Mouse (Mus musculus): ENCODE measurements at regions not wholly inside any gene's neighbourhood (a gene's known extent, or its start where the extent isn't known, plus 50 kb on each side); places are given as distances from the start of the nearest gene placed in this dataset.

- in situ Hi-C loops (cut with MboI; ENCODE audit: unreplicated experiment in 2 of 2): loop anchor here (5.0 to 25.0 kb wide), 4 partner anchors 1356 to 1578 kb away; no protein-coding TSS in a partner anchor
These were observed 442.1 kb downstream of the Etnk1 start for GRCm38 (mm10) chr6:143609100-143609499.

GRCm38 (mm10) chr6:143612966-143613365 lies 445.9 kb downstream of the Etnk1 start:
- in situ Hi-C loops (cut with MboI; ENCODE audit: unreplicated experiment in 2 of 2): loop anchor here in 1 of 2 experiments (25.0 kb wide), 1 partner anchor 1574 kb away; no protein-coding TSS in a partner anchor

- in situ Hi-C loops (cut with MboI; ENCODE audit: unreplicated experiment in 2 of 2): loop anchor here in 1 of 2 experiments (25.0 kb wide), 1 partner anchor 1573 kb away; no protein-coding TSS in a partner anchor
These were observed 447.5 kb downstream of the Etnk1 start for GRCm38 (mm10) chr6:143614431-143614987.

GRCm38 (mm10) chr6:143615361-143615760 lies 448.3 kb downstream of the Etnk1 start:
- in situ Hi-C loops (cut with MboI; ENCODE audit: unreplicated experiment in 2 of 2): loop anchor here in 1 of 2 experiments (25.0 kb wide), 1 partner anchor 1572 kb away; no protein-coding TSS in a partner anchor

GRCm38 (mm10) chr6:143616386-143616785 lies 449.4 kb downstream of the Etnk1 start:
- in situ Hi-C loops (cut with MboI; ENCODE audit: unreplicated experiment in 2 of 2): loop anchor here in 1 of 2 experiments (25.0 kb wide), 1 partner anchor 1571 kb away; no protein-coding TSS in a partner anchor

- in situ Hi-C loops (cut with MboI; ENCODE audit: unreplicated experiment in 2 of 2): loop anchor here in 1 of 2 experiments (25.0 kb wide), 1 partner anchor 1569 kb away; no protein-coding TSS in a partner anchor
These were observed 451.5 kb downstream of the Etnk1 start for GRCm38 (mm10) chr6:143618558-143618957.

- in situ Hi-C loops (cut with MboI; ENCODE audit: unreplicated experiment in 2 of 2): loop anchor here in 1 of 2 experiments (25.0 kb wide), 1 partner anchor 1567 kb away; no protein-coding TSS in a partner anchor
These were observed 453.6 kb downstream of the Etnk1 start for GRCm38 (mm10) chr6:143620583-143620982.

GRCm38 (mm10) chr6:143622161-143622560 lies 455.1 kb downstream of the Etnk1 start:
- in situ Hi-C loops (cut with MboI; ENCODE audit: unreplicated experiment in 2 of 2): loop anchor here in 1 of 2 experiments (25.0 kb wide), 1 partner anchor 1565 kb away; no protein-coding TSS in a partner anchor

GRCm38 (mm10) chr6:143624901-143625300 lies 457.9 kb downstream of the Etnk1 start:
- in situ Hi-C loops (cut with MboI; ENCODE audit: unreplicated experiment in 2 of 2): loop anchor here in 1 of 2 experiments (25.0 kb wide), 1 partner anchor 1562 kb away; no protein-coding TSS in a partner anchor

GRCm38 (mm10) chr6:143631581-143631980 lies 464.6 kb downstream of the Etnk1 start:
- in situ Hi-C loops (cut with MboI; ENCODE audit: unreplicated experiment in 2 of 2): no loop called here

- in situ Hi-C loops (cut with MboI; ENCODE audit: unreplicated experiment in 2 of 2): no loop called here
These were observed 466.7 kb downstream of the Etnk1 start for GRCm38 (mm10) chr6:143633710-143634109.

GRCm38 (mm10) chr6:143634334-143634733 lies 467.3 kb downstream of the Etnk1 start:
- in situ Hi-C loops (cut with MboI; ENCODE audit: unreplicated experiment in 2 of 2): no loop called here

GRCm38 (mm10) chr6:143635043-143635442 lies 468.0 kb downstream of the Etnk1 start:
- in situ Hi-C loops (cut with MboI; ENCODE audit: unreplicated experiment in 2 of 2): no loop called here

- in situ Hi-C loops (cut with MboI; ENCODE audit: unreplicated experiment in 2 of 2): no loop called here
These were observed 473.6 kb downstream of the Etnk1 start for GRCm38 (mm10) chr6:143640652-143641051.

GRCm38 (mm10) chr6:143642052-143642451 lies 475.0 kb downstream of the Etnk1 start:
- in situ Hi-C loops (cut with MboI; ENCODE audit: unreplicated experiment in 2 of 2): no loop called here

GRCm38 (mm10) chr6:143645989-143646388 lies 479.0 kb downstream of the Etnk1 start:
- in situ Hi-C loops (cut with MboI; ENCODE audit: unreplicated experiment in 2 of 2): no loop called here

- in situ Hi-C loops (cut with MboI; ENCODE audit: unreplicated experiment in 2 of 2): no loop called here
These were observed 481.5 kb downstream of the Etnk1 start for GRCm38 (mm10) chr6:143648501-143648900.

GRCm38 (mm10) chr6:143656576-143656975 lies 489.6 kb downstream of the Etnk1 start:
- in situ Hi-C loops (cut with MboI; ENCODE audit: unreplicated experiment in 2 of 2): no loop called here

- in situ Hi-C loops (cut with MboI; ENCODE audit: unreplicated experiment in 2 of 2): no loop called here
These were observed 493.8 kb downstream of the Etnk1 start for GRCm38 (mm10) chr6:143660837-143661236.

- in situ Hi-C loops (cut with MboI; ENCODE audit: unreplicated experiment in 2 of 2): no loop called here
These were observed 496.3 kb downstream of the Etnk1 start for GRCm38 (mm10) chr6:143663306-143663705.

GRCm38 (mm10) chr6:143665374-143665773 lies 498.4 kb downstream of the Etnk1 start:
- in situ Hi-C loops (cut with MboI; ENCODE audit: unreplicated experiment in 2 of 2): no loop called here

GRCm38 (mm10) chr6:143668551-143668950 lies 501.5 kb downstream of the Etnk1 start:
- in situ Hi-C loops (cut with MboI; ENCODE audit: unreplicated experiment in 2 of 2): no loop called here
